In genomic region chr1:21228740-21229722, GRCm38 (mm10) we compare ENCODE assay signal across 11 mouse cellular contexts. TPM values are rescaled to one million over a fixed set of nuclear protein-coding genes. Genes with fewer than 3 reads are reported as not detected.
DNase-seq lines count a peak whose midpoint lies in the region; ATAC-seq and TF ChIP-seq lines count a peak whose summit lies in the region.
"Not testable (repeated sequence)": the region's sequence is repeated elsewhere in the genome, so short reads cannot be mapped to it uniquely, and the experiment has no call there.
"Had no signal": no experiment of that assay in that cellular context is flagged by ENCODE, and none has a peak within 500 bp of the region (broad histone marks: within the 10 kb centered on the region; RNA-seq: fewer than 3 reads in every experiment).

No protein-coding gene starts in this region.

- H3K27ac ChIP-seq in hindbrain, embryonic 16.5 days (ENCODE audit: low read depth, low read length); intestine, embryonic 16.5 days (ENCODE audit: low read length); kidney, adult 2 months (ENCODE audit: insufficient read depth, low read depth, low read length): not testable (repeated sequence)
- peak overlapping the region; percentile 98 for H3K27ac ChIP-seq in liver, adult 2 months (replicated peaks; ENCODE audit: insufficient read depth, low read depth, low read length)

- not testable (repeated sequence) for H3K4me1 ChIP-seq in hindbrain, embryonic 16.5 days (ENCODE audit: control insufficient read depth, insufficient read depth, low read depth, low read length); intestine, embryonic 16.5 days (ENCODE audit: control insufficient read depth, insufficient read depth, low read length)
- peaks cover 17% of the 10 kb centered on the region for H3K4me1 ChIP-seq in kidney, adult 2 months (ENCODE audit: control insufficient read depth, insufficient read depth, low read length)
- H3K4me1 ChIP-seq in liver, adult 2 months (ENCODE audit: control insufficient read depth, insufficient read depth, low read length): peaks cover 31% of the 10 kb centered on the region

- not testable (repeated sequence) for TF ChIP-seq POLR2A in kidney, adult 2 months (IDR thresholded peaks at IDR 0.05; ENCODE audit: low read depth, low read length); liver, adult 2 months (IDR thresholded peaks at IDR 0.05; ENCODE audit: extremely low read depth, insufficient read depth, low read length)

- H3K4me3 ChIP-seq in hindbrain, embryonic 16.5 days (ENCODE audit: low read length); intestine, embryonic 16.5 days (ENCODE audit: low read length); kidney, adult 2 months (ENCODE audit: insufficient read depth, low read depth, low read length); liver, adult 2 months (ENCODE audit: insufficient read depth, low read depth, low read length): not testable (repeated sequence)

- WGBS in hindbrain, embryonic 16.5 days: 79% methylated on average over 15 of the region's 15 CpGs
- 63% methylated on average over 15 of the region's 15 CpGs for WGBS in intestine, embryonic 16.5 days
- 61% methylated on average over 15 of the region's 15 CpGs for WGBS in kidney, adult 2 months
- 38% methylated on average over 15 of the region's 15 CpGs for WGBS in liver, adult 2 months

- not testable (repeated sequence) for H3K9me3 ChIP-seq in hindbrain, embryonic 16.5 days (ENCODE audit: control insufficient read depth, low read length); intestine, embryonic 16.5 days (ENCODE audit: control insufficient read depth, low read length)

- not testable (repeated sequence) for TF ChIP-seq CTCF in kidney, adult 2 months (conservative IDR thresholded peaks at IDR 0.05; ENCODE audit: insufficient read depth, insufficient read length, low read depth, low read length); liver, adult 2 months (IDR thresholded peaks at IDR 0.05; ENCODE audit: low read depth, low read length)

- H3K9ac ChIP-seq in hindbrain, embryonic 16.5 days (ENCODE audit: low read depth, low read length); intestine, embryonic 16.5 days (ENCODE audit: low read depth, low read length): not testable (repeated sequence)
- H3K9ac ChIP-seq in liver, adult 2 months (ENCODE audit: low read depth, low read length): peak overlapping the region; percentile 66

- H3K36me3 ChIP-seq in hindbrain, embryonic 16.5 days (ENCODE audit: control insufficient read depth, insufficient read depth, low read length); intestine, embryonic 16.5 days (ENCODE audit: control insufficient read depth, insufficient read depth, low read length); kidney, adult 2 months (ENCODE audit: control insufficient read depth, insufficient read depth, low read length); liver, adult 2 months (ENCODE audit: control insufficient read depth, insufficient read depth, low read length): not testable (repeated sequence)

- ATAC-seq in hindbrain, embryonic 16.5 days: peak; percentile 45; the same call in 1 of the 2 replicates
- peak; percentile 65 for ATAC-seq in intestine, embryonic 16.5 days

- H3K27me3 ChIP-seq in hindbrain, embryonic 16.5 days (replicated peaks; ENCODE audit: control insufficient read depth, insufficient read depth, low read length); intestine, embryonic 16.5 days (replicated peaks; ENCODE audit: control insufficient read depth, insufficient read depth, low read length); kidney, adult 2 months (replicated peaks; ENCODE audit: control insufficient read depth, insufficient read depth, low read length); liver, adult 2 months (ENCODE audit: control insufficient read depth, insufficient read depth, low read length): not testable (repeated sequence)

- H3K79me2 ChIP-seq in liver, adult 2 months (ENCODE audit: control insufficient read depth, insufficient read depth, low read length): not testable (repeated sequence)

- H3K4me2 ChIP-seq in hindbrain, embryonic 16.5 days (ENCODE audit: low read length); intestine, embryonic 16.5 days (ENCODE audit: low read depth, low read length): not testable (repeated sequence)

- DNase-seq in adrenal gland, adult (ENCODE audit: inconsistent age in 2 of 2, low spot score in 1 of 2): peak; percentile 12 to 31
- DNase-seq in kidney, adult 2 months: peak; percentile 24
- DNase-seq in liver, adult 2 months (ENCODE audit: extremely low read depth, low read depth, low spot score): peak; percentile 96
- DNase-seq in yolk sac, embryonic 10.5 days (ENCODE audit: low spot score): peak; percentile 62

RNA-seq across cellular contexts. Expression of gene Tmem14a, which starts 10.7 kb away (rescaled TPM):
- polyA plus RNA-seq in hindbrain, embryonic 16.5 days (2015; fragmentation: Nextera tagmentation; extraction: Ambion mirVana): 20.4 and 26.1 TPM in 2 replicates
- polyA plus RNA-seq in intestine, embryonic 16.5 days (2015; fragmentation: Nextera tagmentation; extraction: Ambion mirVana): 12.8 and 14.1 TPM in 2 replicates
- 6.7 and 8.8 TPM in 2 replicates for polyA plus RNA-seq in kidney, adult 2 months (2012; rRNA removed)
- total RNA-seq in liver, adult 2 months (2014; rRNA removed): 6.2 and 8.1 TPM in 2 replicates
- 3.0 and 3.8 TPM in 2 replicates for polyA plus RNA-seq in liver, adult 2 months (2012; rRNA removed)
- polyA plus RNA-seq: erythroblast, embryonic 14.5 days had no signal

RNA-seq across cellular contexts. Expression of gene Gsta3, which starts 11.4 kb away (rescaled TPM):
- polyA plus RNA-seq in hindbrain, embryonic 16.5 days (2015; fragmentation: Nextera tagmentation; extraction: Ambion mirVana): 0.61 and 0.63 TPM in 2 replicates
- 11.9 and 17.9 TPM in 2 replicates for polyA plus RNA-seq in intestine, embryonic 16.5 days (2015; fragmentation: Nextera tagmentation; extraction: Ambion mirVana)
- 86.0 and 109 TPM in 2 replicates for polyA plus RNA-seq in kidney, adult 2 months (2012; rRNA removed)
- 1,830 and 2,301 TPM in 2 replicates for total RNA-seq in liver, adult 2 months (2014; rRNA removed)
- 586 and 693 TPM in 2 replicates for polyA plus RNA-seq in liver, adult 2 months (2012; rRNA removed)
- total RNA-seq: CH12.LX; common myeloid progenitor, adult 5-6 weeks had no signal
- polyA plus RNA-seq: embryonic facial prominence, embryonic 11.5 days; G1E had no signal

Comparison
In these comparisons a context has a peak if more than half of its experiments do, and no peak if none do; other contexts are left out.
1. DNase-seq: peak in every context shown above with its lines; median percentile 96 in liver, adult 2 months; 62 in yolk sac, embryonic 10.5 days; 24 in kidney, adult 2 months; 22 in adrenal gland, adult.